In genomic region chr4:147579371-147579770, GRCm38 (mm10) we compare ENCODE assay signal across 9 mouse cellular contexts. TPM values are rescaled to one million over a fixed set of nuclear protein-coding genes. Genes with fewer than 3 reads are reported as not detected.
"Had no signal": no experiment of that assay in that cellular context is flagged by ENCODE, and none has a peak within 500 bp of the region (broad histone marks: within the 10 kb centered on the region; RNA-seq: fewer than 3 reads in every experiment).

No protein-coding gene starts in this region.

RNA-seq across cellular contexts. Expression of gene Zfp985, which starts 26.3 kb away (rescaled TPM):
- total RNA-seq: gastrocnemius, adult 2 months; gastrocnemius, postnatal 10 days; gastrocnemius, postnatal 25 days; layer of hippocampus, adult 2 months; layer of hippocampus, postnatal 10 days; layer of hippocampus, postnatal 25 days; left cerebral cortex, adult 2 months; left cerebral cortex, postnatal 36 days had no signal
- polyA plus RNA-seq: heart, embryonic 14.5 days had no signal
